Mouse (Mus musculus): ENCODE data around the gene Olfr648.

The Olfr648 gene

DNA sequence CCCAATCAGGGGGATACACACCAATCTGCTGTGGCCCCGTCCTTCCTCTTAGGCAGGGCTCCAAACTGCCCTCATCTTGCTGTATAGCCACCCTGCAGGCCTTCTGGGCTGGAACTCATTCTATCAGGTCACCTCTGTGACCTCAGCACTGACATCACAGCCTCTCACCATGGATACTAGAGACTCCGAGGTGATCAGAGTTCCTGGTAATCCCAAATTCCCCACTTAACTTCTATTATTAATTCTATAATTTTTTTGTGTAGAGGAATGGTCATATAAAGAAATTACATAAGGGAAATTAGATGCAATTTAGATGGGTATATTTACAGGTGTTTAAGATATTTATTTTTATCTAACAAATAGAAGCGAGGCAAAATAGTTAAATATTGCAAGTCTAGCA, 40.0 kb downstream of the Olfr648 start, which contains the start of gene Ubqln3:
Gene Ubqln3, minus strand, starts transcription at position 101 of the 400 bp plus-strand sequence.
- no peak for DNase-seq (ENCODE audit: low read depth, low spot score)
- no peaks in the 10 kb centered on the region for H3K36me3 ChIP-seq (ENCODE audit: control insufficient read depth, insufficient read depth, low read length, poor library complexity, severe bottlenecking)
- no peaks in the 10 kb centered on the region for H3K27me3 ChIP-seq (ENCODE audit: control insufficient read depth, insufficient read depth, low read length, poor library complexity, severe bottlenecking)

DNA sequence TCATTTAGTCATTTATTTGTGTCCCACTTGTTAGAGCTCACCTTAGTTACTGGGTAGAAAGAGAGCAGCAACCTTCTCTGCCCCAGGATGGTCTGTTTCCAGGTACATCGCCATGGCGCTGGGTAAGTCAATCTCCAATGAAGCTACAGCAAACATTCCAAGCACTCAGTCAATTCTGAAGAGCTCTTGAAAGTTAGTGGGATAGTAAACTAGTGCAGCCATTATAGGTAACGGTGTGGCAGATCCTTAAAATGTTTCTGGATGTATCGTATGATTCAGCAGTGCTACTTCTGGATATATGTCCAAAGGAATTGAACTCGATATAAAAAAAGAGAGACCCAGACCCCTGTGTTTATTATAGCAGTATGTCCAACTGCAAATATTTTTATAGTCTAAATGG, 45.9 kb downstream of the Olfr648 start, which contains the start of gene Olfr643:
Gene Olfr643, minus strand, starts transcription at position 101 of the 400 bp plus-strand sequence.
- no peaks in the 10 kb centered on the region for H3K27me3 ChIP-seq (ENCODE audit: control insufficient read depth, insufficient read depth, low read length, poor library complexity, severe bottlenecking)
- no peaks in the 10 kb centered on the region for H3K36me3 ChIP-seq (ENCODE audit: control insufficient read depth, insufficient read depth, low read length, poor library complexity, severe bottlenecking)
- no peak for DNase-seq (ENCODE audit: low read depth, low spot score)

DNA sequence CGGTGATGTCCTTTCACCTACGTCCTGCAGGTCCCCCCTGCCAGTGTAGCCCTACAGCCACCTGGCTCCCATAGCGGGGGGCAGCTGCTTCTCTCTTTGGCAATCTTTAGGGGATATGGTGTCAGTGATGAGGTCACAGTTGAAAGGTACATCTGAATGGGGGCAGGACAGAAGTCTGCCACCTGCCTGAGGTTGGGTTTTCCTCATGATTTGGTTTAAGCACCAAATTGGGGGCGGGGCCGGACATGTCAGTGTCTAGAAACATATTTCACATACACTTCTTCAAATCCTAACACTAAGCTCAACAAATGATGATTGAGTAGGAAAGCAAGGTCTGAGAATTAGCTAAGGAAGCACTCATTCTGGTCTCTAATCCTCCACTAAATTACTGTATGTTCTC, 53.5 kb downstream of the Olfr648 start, which contains the start of gene Ubqln5:
Gene Ubqln5, minus strand, starts transcription at position 101 of the 400 bp plus-strand sequence.
- H3K27me3 ChIP-seq (ENCODE audit: control insufficient read depth, insufficient read depth, low read length, poor library complexity, severe bottlenecking), result no peaks in the 10 kb centered on the region
- no peak for DNase-seq (ENCODE audit: low read depth, low spot score)
- no peaks in the 10 kb centered on the region for H3K36me3 ChIP-seq (ENCODE audit: control insufficient read depth, insufficient read depth, low read length, poor library complexity, severe bottlenecking)

Data from splenic B cell, adult 2 months (primary cell).